Mouse (Mus musculus) MEL-GATA-1-ER (cell line): ENCODE data around the gene Dnajb13.
A peak's percentile ranks its signal among the peaks of the same experiment; 100 is the strongest.
"Not testable (repeated sequence)": the region's sequence is repeated elsewhere in the genome, so short reads cannot be mapped to it uniquely, and the experiment has no call there.

Source experiments
- DNase-seq: peaks from one replicate; pipeline ENCODE4 v3.0.0-alpha.2; 2012; ENCODE audit warnings: low read depth; ENCODE audit errors: extremely low read depth

The Dnajb13 gene

GRCm38 (mm10) chr7:100488474-100489048 lies 26.2 kb downstream of the Dnajb13 start:
- no peak for DNase-seq

- no peak for DNase-seq
Measured at GRCm38 (mm10) chr7:100487301-100487700, 27.5 kb downstream of the Dnajb13 start.

- DNase-seq: no peak
Measured at GRCm38 (mm10) chr7:100484493-100484892, 30.3 kb downstream of the Dnajb13 start.

- not testable (repeated sequence) for DNase-seq
Measured at GRCm38 (mm10) chr7:100482046-100482445, 32.7 kb downstream of the Dnajb13 start.

- no peak for DNase-seq
Measured at GRCm38 (mm10) chr7:100480175-100480574, 34.6 kb downstream of the Dnajb13 start.

- DNase-seq: no peak
Measured at GRCm38 (mm10) chr7:100479823-100480164, 35.0 kb downstream of the Dnajb13 start.

GRCm38 (mm10) chr7:100479100-100479822 lies 35.5 kb downstream of the Dnajb13 start:
- DNase-seq: no peak

GRCm38 (mm10) chr7:100474680-100475079 lies 40.1 kb downstream of the Dnajb13 start:
- DNase-seq: no peak

GRCm38 (mm10) chr7:100473846-100474454 lies 40.8 kb downstream of the Dnajb13 start:
- no peak for DNase-seq

GRCm38 (mm10) chr7:100472777-100473176 lies 42.0 kb downstream of the Dnajb13 start, which contains the start of gene Ucp3:
Gene Ucp3, plus strand, starts transcription at chr7:100472990.
- DNase-seq: no peak

- DNase-seq: no peak
Measured at GRCm38 (mm10) chr7:100471407-100471797, 43.4 kb downstream of the Dnajb13 start.

GRCm38 (mm10) chr7:100470796-100471406 lies 43.9 kb downstream of the Dnajb13 start:
- DNase-seq: no peak

- DNase-seq: no peak
Measured at GRCm38 (mm10) chr7:100469502-100469901, 45.3 kb downstream of the Dnajb13 start.

GRCm38 (mm10) chr7:100468761-100469160 lies 46.0 kb downstream of the Dnajb13 start:
- DNase-seq: no peak

GRCm38 (mm10) chr7:100466781-100467510 lies 47.8 kb downstream of the Dnajb13 start:
- peak; percentile 87 for DNase-seq

GRCm38 (mm10) chr7:100465656-100466309 lies 49.0 kb downstream of the Dnajb13 start:
- DNase-seq: no peak

GRCm38 (mm10) chr7:100465248-100465647 lies 49.5 kb downstream of the Dnajb13 start:
- no peak for DNase-seq

- no peak for DNase-seq
Measured at GRCm38 (mm10) chr7:100464248-100464647, 50.5 kb downstream of the Dnajb13 start.

- DNase-seq: no peak
Measured at GRCm38 (mm10) chr7:100463757-100464156, 51.0 kb downstream of the Dnajb13 start.

GRCm38 (mm10) chr7:100463194-100463593 lies 51.6 kb downstream of the Dnajb13 start:
- peak; percentile 68 for DNase-seq

GRCm38 (mm10) chr7:100461621-100462151 lies 53.1 kb downstream of the Dnajb13 start:
- DNase-seq: no peak
